Mouse (Mus musculus): ENCODE data around the gene Ddx1.
A peak's percentile ranks its signal among the peaks of the same experiment; 100 is the strongest.

Ddx1 gene

GRCm38 (mm10) chr12:13248691-13249572, at the start of gene Ddx1:
TSS of gene Ddx1 (minus strand) at chr12:13249213.
- peak; percentile 56 to 72 for DNase-seq (ENCODE audit: low spot score in 2 of 2)

GRCm38 (mm10) chr12:13293421-13293881, 44.4 kb upstream of the Ddx1 start:
- no peak for DNase-seq (ENCODE audit: low spot score in 2 of 2)

- no peak for DNase-seq (ENCODE audit: low spot score in 2 of 2)
Observed at GRCm38 (mm10) chr12:13291453-13291852, 42.4 kb upstream of the Ddx1 start.

GRCm38 (mm10) chr12:13269570-13270390, 20.8 kb upstream of the Ddx1 start:
- no peak for DNase-seq (ENCODE audit: low spot score in 2 of 2)

- DNase-seq (ENCODE audit: low spot score in 2 of 2): peak; percentile 63 to 71
Observed at GRCm38 (mm10) chr12:13268826-13269449, 19.9 kb upstream of the Ddx1 start, which contains the start of gene Nbas. TSS of gene Nbas (plus strand) at chr12:13269133.

- DNase-seq (ENCODE audit: low spot score in 2 of 2): no peak
Observed at GRCm38 (mm10) chr12:13268412-13268811, 19.4 kb upstream of the Ddx1 start.

GRCm38 (mm10) chr12:13255701-13256100, 6.7 kb upstream of the Ddx1 start:
- no peak for DNase-seq (ENCODE audit: low spot score in 2 of 2)

- no peak for DNase-seq (ENCODE audit: low spot score in 2 of 2)
Observed at GRCm38 (mm10) chr12:13255068-13255467, 6.1 kb upstream of the Ddx1 start.

GRCm38 (mm10) chr12:13249573-13249919, 533 bp upstream of the Ddx1 start:
- DNase-seq (ENCODE audit: low spot score in 2 of 2): no peak

- no peak for DNase-seq (ENCODE audit: low spot score in 2 of 2)
Observed at GRCm38 (mm10) chr12:13242453-13242852, 6.6 kb downstream of the Ddx1 start.

- DNase-seq (ENCODE audit: low spot score in 2 of 2): no peak
Observed at GRCm38 (mm10) chr12:13218101-13218514, 30.9 kb downstream of the Ddx1 start.

- no peak for DNase-seq (ENCODE audit: low spot score in 2 of 2)
Observed at GRCm38 (mm10) chr12:13217568-13217967, 31.4 kb downstream of the Ddx1 start.

- no peak for DNase-seq (ENCODE audit: low spot score in 2 of 2)
Observed at GRCm38 (mm10) chr12:13216501-13217103, 32.4 kb downstream of the Ddx1 start.

- peak; percentile 35 to 68 for DNase-seq (ENCODE audit: low spot score in 2 of 2)
Observed at GRCm38 (mm10) chr12:13214345-13215278, 34.4 kb downstream of the Ddx1 start.

- no peak for DNase-seq (ENCODE audit: low spot score in 2 of 2)
Observed at GRCm38 (mm10) chr12:13211746-13212482, 37.1 kb downstream of the Ddx1 start.

- DNase-seq (ENCODE audit: low spot score in 2 of 2): no peak
Observed at GRCm38 (mm10) chr12:13209692-13210377, 39.2 kb downstream of the Ddx1 start.

- DNase-seq (ENCODE audit: low spot score in 2 of 2): no peak
Observed at GRCm38 (mm10) chr12:13208983-13209451, 40.0 kb downstream of the Ddx1 start.

- DNase-seq (ENCODE audit: low spot score in 2 of 2): no peak
Observed at GRCm38 (mm10) chr12:13208517-13208916, 40.5 kb downstream of the Ddx1 start.

- DNase-seq (ENCODE audit: low spot score in 2 of 2): no peak
Observed at GRCm38 (mm10) chr12:13207099-13207498, 41.9 kb downstream of the Ddx1 start.

Data from thymus, postnatal 10 days (tissue).